Mouse (Mus musculus): ENCODE measurements around the gene Kcnip2. TPM values are rescaled to one million over a fixed set of nuclear protein-coding genes. Genes with fewer than 3 reads are reported as not detected.

Kcnip2 gene
- polyA plus RNA-seq, 1 experiment from 2014 or later, result 4.5 TPM

GRCm38 (mm10) chr19:45788337-45788736, 27.5 kb downstream of the Kcnip2 start:
- no peak for ATAC-seq (ENCODE audit: low FRiP score, low read depth)
- H3K36me3 ChIP-seq, result no peaks in the 10 kb centered on the region
- H3K4me2 ChIP-seq (replicated peaks), result no peak overlapping the region
- H3K4me3 ChIP-seq, result no peak overlapping the region
- H3K27ac ChIP-seq, result no peak overlapping the region
- no peak overlapping the region for H3K9ac ChIP-seq
- no peaks in the 10 kb centered on the region for H3K9me3 ChIP-seq
- H3K4me1 ChIP-seq, result no peaks in the 10 kb centered on the region; the same call in 1 of the 2 replicates
- no peaks in the 10 kb centered on the region for H3K27me3 ChIP-seq (replicated peaks)
- WGBS, result 91% methylated on average over 4 of the region's 4 CpGs

GRCm38 (mm10) chr19:45787450-45787849, 28.4 kb downstream of the Kcnip2 start:
- H3K4me1 ChIP-seq, result no peaks in the 10 kb centered on the region
- H3K27me3 ChIP-seq (replicated peaks), result no peaks in the 10 kb centered on the region
- H3K27ac ChIP-seq, result no peak overlapping the region
- WGBS, result 80% methylated on average over 3 of the region's 3 CpGs
- H3K9me3 ChIP-seq, result no peaks in the 10 kb centered on the region
- no peaks in the 10 kb centered on the region for H3K36me3 ChIP-seq
- ATAC-seq (ENCODE audit: low FRiP score, low read depth), result no peak
- no peak overlapping the region for H3K4me2 ChIP-seq (replicated peaks)
- no peak overlapping the region for H3K9ac ChIP-seq
- no peak overlapping the region for H3K4me3 ChIP-seq

- H3K27ac ChIP-seq, result no peak overlapping the region
- peaks cover 13% of the 10 kb centered on the region for H3K4me1 ChIP-seq
- ATAC-seq (ENCODE audit: low FRiP score, low read depth), result no peak
- 60% methylated on average over 3 of the region's 3 CpGs for WGBS
- H3K36me3 ChIP-seq, result no peaks in the 10 kb centered on the region
- no peak overlapping the region for H3K4me3 ChIP-seq
- no peak overlapping the region for H3K9ac ChIP-seq
- no peak overlapping the region for H3K4me2 ChIP-seq (replicated peaks)
- H3K9me3 ChIP-seq, result no peaks in the 10 kb centered on the region
- H3K27me3 ChIP-seq (replicated peaks), result no peaks in the 10 kb centered on the region
Measured at GRCm38 (mm10) chr19:45785470-45785869, 30.4 kb downstream of the Kcnip2 start.

- H3K9me3 ChIP-seq, result no peaks in the 10 kb centered on the region
- H3K4me3 ChIP-seq, result peak overlapping the region; percentile 28
- no peak overlapping the region for H3K9ac ChIP-seq
- H3K27me3 ChIP-seq (replicated peaks), result no peaks in the 10 kb centered on the region
- peak overlapping the region; percentile 26; the same call in 1 of the 2 replicates for H3K27ac ChIP-seq
- 32% methylated on average over 17 of the region's 17 CpGs for whole genome bisulfite sequencing
- no peak; the same call in 1 of the 2 replicates for ATAC-seq (ENCODE audit: low FRiP score, low read depth)
- H3K4me2 ChIP-seq (replicated peaks), result peak overlapping the region; percentile 66
- peaks cover 19% of the 10 kb centered on the region for H3K4me1 ChIP-seq
- peaks cover 6% of the 10 kb centered on the region for H3K36me3 ChIP-seq
Measured at GRCm38 (mm10) chr19:45783933-45784576, 31.8 kb downstream of the Kcnip2 start.

- peak; percentile 97 for ATAC-seq (ENCODE audit: low FRiP score, low read depth)
- peak within 1 kb of the TSS; percentile 96 for H3K27ac ChIP-seq
- H3K4me2 ChIP-seq (replicated peaks), result peak within 1 kb of the TSS; percentile 74
- H3K4me3 ChIP-seq, result peak within 1 kb of the TSS; percentile 99
- no peaks in the 10 kb centered on the region for H3K9me3 ChIP-seq
- peaks cover 19% of the 10 kb centered on the region for H3K4me1 ChIP-seq
- no peaks in the 10 kb centered on the region for H3K27me3 ChIP-seq (replicated peaks)
- peak within 1 kb of the TSS; percentile 98 for H3K9ac ChIP-seq
- H3K36me3 ChIP-seq, result peaks cover 13% of the 10 kb centered on the region
- under 1% methylated on average over 66 of the region's 71 CpGs for WGBS
Measured at GRCm38 (mm10) chr19:45783181-45783932, 32.5 kb downstream of the Kcnip2 start, which contains the start of gene Mgea5. Mgea5 (minus strand) TSS chr19:45783837.

GRCm38 (mm10) chr19:45782315-45783001, 33.4 kb downstream of the Kcnip2 start:
- under 1% methylated on average over 36 of the region's 36 CpGs for WGBS
- peak overlapping the region; percentile 96 for H3K27ac ChIP-seq
- peak; percentile 63 for ATAC-seq (ENCODE audit: low FRiP score, low read depth)

GRCm38 (mm10) chr19:45781676-45782075, 34.2 kb downstream of the Kcnip2 start:
- Histone ChIP-seq H3K4me1 (peaks cover 19% of the 10 kb centered on the region), H3K36me3 (peaks cover 28% of the 10 kb centered on the region), H3K9me3 (no peaks in the 10 kb centered on the region), H3K9ac (peak overlapping the region; percentile 98; the same call in 1 of the 2 replicates), H3K4me3 (peak overlapping the region; percentile 99), H3K27ac (no peak overlapping the region), H3K27me3 (replicated peaks) (no peaks in the 10 kb centered on the region), H3K4me2 (replicated peaks) (peak overlapping the region; percentile 74)
- ATAC-seq (ENCODE audit: low FRiP score, low read depth), result no peak
- 65% methylated on average over 8 of the region's 8 CpGs for WGBS

More at GRCm38 (mm10) chr19:45782315-45783001, 33.4 kb downstream of the Kcnip2 start:
- peak overlapping the region; percentile 98 for H3K9ac ChIP-seq
- no peaks in the 10 kb centered on the region for H3K9me3 ChIP-seq
- H3K27me3 ChIP-seq (replicated peaks), result no peaks in the 10 kb centered on the region
- peak overlapping the region; percentile 74 for H3K4me2 ChIP-seq (replicated peaks)
- peaks cover 19% of the 10 kb centered on the region for H3K4me1 ChIP-seq
- peak overlapping the region; percentile 99 for H3K4me3 ChIP-seq
- peaks cover 22% of the 10 kb centered on the region for H3K36me3 ChIP-seq

GRCm38 (mm10) chr19:45780350-45780915, 35.4 kb downstream of the Kcnip2 start:
- H3K9me3 ChIP-seq, result no peaks in the 10 kb centered on the region
- H3K4me1 ChIP-seq, result peaks cover 19% of the 10 kb centered on the region
- ATAC-seq (ENCODE audit: low FRiP score, low read depth), result no peak
- H3K4me3 ChIP-seq, result no peak overlapping the region
- no peaks in the 10 kb centered on the region for H3K27me3 ChIP-seq (replicated peaks)
- peaks cover 39% of the 10 kb centered on the region for H3K36me3 ChIP-seq
- peak overlapping the region; percentile 74 for H3K4me2 ChIP-seq (replicated peaks)
- WGBS, result 94% methylated on average over 13 of the region's 13 CpGs
- no peak overlapping the region for H3K27ac ChIP-seq
- H3K9ac ChIP-seq, result no peak overlapping the region

GRCm38 (mm10) chr19:45775486-45775885, 40.4 kb downstream of the Kcnip2 start:
- Histone ChIP-seq H3K4me1 (peaks cover 6% of the 10 kb centered on the region), H3K27me3 (replicated peaks) (no peaks in the 10 kb centered on the region), H3K9ac (no peak overlapping the region), H3K4me3 (no peak overlapping the region), H3K4me2 (replicated peaks) (no peak overlapping the region), H3K9me3 (no peaks in the 10 kb centered on the region), H3K27ac (no peak overlapping the region), H3K36me3 (peaks cover 87% of the 10 kb centered on the region)
- WGBS, result 81% methylated on average over 2 of the region's 2 CpGs
- ATAC-seq (ENCODE audit: low FRiP score, low read depth), result no peak

- no peak for ATAC-seq (ENCODE audit: low FRiP score, low read depth)
- Histone ChIP-seq H3K27ac (no peak overlapping the region), H3K36me3 (peaks cover 94% of the 10 kb centered on the region), H3K4me1 (no peaks in the 10 kb centered on the region), H3K27me3 (replicated peaks) (no peaks in the 10 kb centered on the region), H3K9ac (no peak overlapping the region), H3K4me3 (no peak overlapping the region), H3K4me2 (replicated peaks) (no peak overlapping the region), H3K9me3 (no peaks in the 10 kb centered on the region)
- 95% methylated on average over 5 of the region's 5 CpGs for WGBS
Measured at GRCm38 (mm10) chr19:45771501-45771900, 44.4 kb downstream of the Kcnip2 start.

GRCm38 (mm10) chr19:45760810-45761209, 55.1 kb downstream of the Kcnip2 start:
- no peak overlapping the region for H3K9ac ChIP-seq
- H3K4me3 ChIP-seq, result no peak overlapping the region
- no peaks in the 10 kb centered on the region for H3K27me3 ChIP-seq (replicated peaks)
- H3K9me3 ChIP-seq, result no peaks in the 10 kb centered on the region
- ATAC-seq (ENCODE audit: low FRiP score, low read depth), result no peak
- H3K4me2 ChIP-seq (replicated peaks), result no peak overlapping the region
- 94% methylated on average over 3 of the region's 3 CpGs for WGBS
- H3K4me1 ChIP-seq, result no peaks in the 10 kb centered on the region
- H3K27ac ChIP-seq, result no peak overlapping the region
- peaks cover 88% of the 10 kb centered on the region for H3K36me3 ChIP-seq

- no peaks in the 10 kb centered on the region for H3K4me1 ChIP-seq
- ATAC-seq (ENCODE audit: low FRiP score, low read depth), result no peak
- no peaks in the 10 kb centered on the region for H3K9me3 ChIP-seq
- WGBS, result 93% methylated on average over 5 of the region's 5 CpGs
- no peak overlapping the region for H3K27ac ChIP-seq
- H3K27me3 ChIP-seq (replicated peaks), result no peaks in the 10 kb centered on the region
- H3K9ac ChIP-seq, result no peak overlapping the region
- H3K4me3 ChIP-seq, result no peak overlapping the region
- no peak overlapping the region for H3K4me2 ChIP-seq (replicated peaks)
- H3K36me3 ChIP-seq, result peaks cover 90% of the 10 kb centered on the region
Measured at GRCm38 (mm10) chr19:45758671-45759070, 57.2 kb downstream of the Kcnip2 start.

All from neural tube, embryonic 12.5 days (tissue).